Mouse (Mus musculus): ENCODE data around the gene Mrln.

Mrln gene

DNA sequence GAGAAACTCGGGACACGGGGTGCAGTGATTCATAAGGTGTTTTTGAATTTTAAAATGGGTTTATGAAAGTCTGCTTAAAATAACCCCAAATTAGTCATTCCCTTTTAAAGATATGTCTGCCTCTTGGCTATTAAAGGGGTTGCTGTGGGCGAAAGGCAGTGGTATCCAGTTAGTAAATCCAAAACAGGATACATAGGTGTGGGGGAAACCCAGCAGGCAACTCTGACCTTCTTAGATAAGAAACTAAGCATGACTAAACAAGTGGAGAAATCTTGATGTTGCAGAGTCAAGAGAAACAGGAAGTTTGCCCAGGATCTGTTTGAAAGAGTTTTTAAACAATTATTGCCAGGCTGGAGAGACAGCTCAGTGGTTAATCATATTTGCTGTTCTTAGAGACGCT lies 52.6 kb downstream of the Mrln start:
- no peak for DNase-seq

DNA sequence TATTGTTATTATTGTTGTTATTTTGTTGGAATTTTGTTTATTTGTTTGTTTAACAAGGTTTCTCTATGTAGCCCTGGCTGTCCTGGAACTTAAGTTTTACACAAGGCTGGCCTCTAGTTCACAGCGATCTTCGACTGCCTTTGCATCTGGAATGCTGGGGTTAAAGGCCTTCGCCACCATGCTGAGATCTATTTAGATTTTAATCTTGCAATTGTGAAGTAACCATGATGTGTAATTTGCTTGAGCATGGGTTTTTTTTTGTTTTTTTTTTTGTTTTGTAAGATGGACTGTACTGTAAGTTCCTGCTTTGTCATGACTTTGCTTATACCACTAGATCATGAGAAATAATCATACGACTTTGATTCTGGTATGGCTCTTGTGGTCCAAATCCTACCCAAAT lies 56.4 kb downstream of the Mrln start:
- DNase-seq, result no peak

DNA sequence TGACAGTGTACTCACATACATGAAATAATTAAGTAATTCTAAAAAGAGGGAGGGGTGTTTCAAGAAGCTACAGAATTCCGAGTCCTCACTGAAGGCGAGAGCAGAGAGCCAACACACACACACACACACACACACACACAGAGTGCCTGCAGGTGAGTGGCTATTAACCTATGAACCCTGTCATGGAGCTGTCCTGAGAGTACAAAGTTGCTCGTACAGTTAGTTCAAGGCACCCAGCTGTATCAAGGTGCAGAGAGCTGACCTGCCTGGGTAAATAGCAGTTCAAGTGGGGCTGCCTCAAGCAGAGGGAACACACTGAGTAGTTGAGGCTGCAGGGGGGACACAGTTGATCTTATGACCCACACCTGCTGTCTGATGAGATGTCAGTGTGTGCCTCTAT lies 57.6 kb downstream of the Mrln start:
- DNase-seq, result peak; percentile 77 to 78

DNA sequence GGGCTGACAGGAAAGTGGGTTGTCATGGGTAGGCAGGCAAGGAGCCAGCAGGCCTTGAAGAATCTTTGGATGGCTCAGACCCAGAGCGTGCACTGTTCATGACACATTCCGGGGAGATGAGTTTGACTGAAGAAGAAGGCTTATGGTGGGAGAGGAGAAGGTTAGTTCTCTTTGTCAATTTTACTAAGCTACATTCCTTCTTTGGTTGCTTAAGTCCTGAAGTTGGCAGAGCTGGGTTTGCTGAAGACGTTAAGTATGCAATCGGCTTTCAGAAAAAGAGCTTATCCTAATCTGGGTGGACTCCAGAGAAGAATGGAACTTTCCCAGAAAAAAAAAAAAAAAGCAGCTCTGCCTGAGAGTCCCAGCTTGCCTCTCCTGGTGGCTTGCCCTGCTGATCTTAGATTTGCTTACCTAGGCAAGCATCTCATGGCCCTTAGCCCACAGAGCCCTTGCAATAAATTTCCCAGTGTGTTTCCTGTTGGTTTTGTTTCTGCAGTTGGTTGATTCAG lies 59.3 kb downstream of the Mrln start:
- peak; percentile 57 to 60 for DNase-seq

DNA sequence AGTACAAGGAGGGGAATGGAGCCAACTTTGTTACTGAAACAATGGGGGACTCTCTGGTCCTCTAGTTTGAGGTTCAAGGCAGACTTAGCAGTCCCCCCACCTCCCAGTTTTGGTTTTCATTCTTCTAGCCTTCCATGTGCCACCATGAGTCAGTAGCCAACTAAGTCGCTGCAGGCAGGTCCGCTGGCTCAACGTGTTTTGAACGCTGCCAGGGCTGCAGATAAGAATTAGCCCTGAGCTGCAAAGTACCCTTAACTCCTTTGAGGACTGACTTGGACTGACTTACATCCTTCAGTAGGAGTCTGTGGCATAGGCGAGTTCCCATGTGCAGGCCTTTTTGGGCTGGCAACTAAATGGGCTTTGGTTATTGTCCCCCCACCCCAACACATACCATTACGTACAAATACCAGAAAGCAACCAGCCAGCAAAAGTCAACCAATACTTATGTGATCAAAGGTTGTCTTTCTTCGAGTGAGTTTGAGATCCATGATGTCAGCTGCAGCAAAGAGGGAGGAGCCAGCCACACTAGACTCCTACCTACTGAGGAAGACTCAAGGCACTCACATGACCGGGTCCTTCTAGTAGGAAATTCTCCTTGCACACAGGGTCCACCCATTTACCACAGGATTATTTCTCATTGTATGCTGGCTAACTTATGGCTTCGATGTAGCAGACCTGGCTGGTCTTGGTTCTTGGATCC lies 60.0 kb downstream of the Mrln start:
- peak; percentile 38 to 48 for DNase-seq

DNA sequence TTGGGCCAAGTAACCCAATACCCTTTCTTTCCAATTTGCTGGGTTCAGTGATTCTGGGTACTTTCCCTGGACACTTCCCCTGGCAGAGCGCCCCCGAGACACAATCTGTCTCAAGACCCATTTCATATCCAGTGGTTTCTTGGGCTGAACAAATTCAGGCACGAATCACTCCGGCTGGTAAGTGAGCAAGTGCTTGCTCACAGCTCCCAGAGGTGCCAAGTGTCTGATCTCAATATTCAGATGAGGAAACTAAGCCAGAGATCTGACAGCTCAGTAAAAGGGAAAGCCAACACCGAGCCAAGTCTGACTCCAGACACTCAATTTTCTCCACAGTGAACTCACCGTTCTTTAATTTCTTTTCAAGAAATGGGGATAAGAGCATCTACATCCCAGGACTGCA lies 62.0 kb downstream of the Mrln start:
- peak in 1 of 2 experiments; percentile 21 for DNase-seq

DNA sequence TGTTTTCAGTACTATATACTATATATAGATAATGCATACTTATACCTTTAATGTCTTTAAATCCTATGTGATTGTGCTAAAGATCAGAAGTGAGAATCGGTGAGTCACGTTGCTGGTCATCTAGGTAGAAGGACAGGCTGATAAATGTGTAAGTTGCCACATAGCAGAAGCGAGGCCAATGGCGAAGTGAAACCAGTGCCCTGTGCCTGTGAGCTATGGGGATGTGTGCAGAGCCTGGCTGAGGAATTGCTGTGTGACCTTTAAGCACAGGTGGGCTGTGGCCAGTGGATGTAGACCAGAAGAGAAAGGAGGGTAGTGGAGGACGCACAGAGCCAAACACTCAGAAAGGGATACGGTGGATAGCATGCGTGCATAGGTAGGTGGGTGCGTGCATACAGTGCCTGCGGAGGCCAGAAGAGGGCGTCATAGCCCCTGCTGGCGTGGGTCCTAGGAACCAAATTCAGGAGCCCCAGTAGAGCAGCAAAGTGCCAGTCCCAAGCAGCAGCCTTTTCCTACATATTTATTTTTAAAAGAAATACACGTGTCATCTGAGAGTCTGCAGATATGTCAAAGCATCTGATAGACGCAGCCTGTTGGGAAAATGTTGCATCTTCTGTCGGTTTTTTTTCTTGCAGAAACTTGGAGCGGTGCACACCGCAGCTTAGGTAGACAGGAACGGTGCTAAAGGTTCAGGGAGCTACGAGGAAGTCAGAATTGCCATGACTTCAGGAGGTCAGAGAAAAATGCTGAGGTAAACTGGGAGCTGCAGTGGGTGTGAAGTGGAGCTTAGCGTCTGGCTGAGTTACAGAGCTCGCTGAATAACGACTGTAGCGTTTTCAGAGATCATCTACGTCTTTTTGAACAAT lies 64.3 kb downstream of the Mrln start:
- peak in 1 of 2 experiments; percentile 30 for DNase-seq

Measured in kidney, adult 8-10 months (tissue).